ENCODE assay signal across 26 mouse cellular contexts in the genomic region with DNA sequence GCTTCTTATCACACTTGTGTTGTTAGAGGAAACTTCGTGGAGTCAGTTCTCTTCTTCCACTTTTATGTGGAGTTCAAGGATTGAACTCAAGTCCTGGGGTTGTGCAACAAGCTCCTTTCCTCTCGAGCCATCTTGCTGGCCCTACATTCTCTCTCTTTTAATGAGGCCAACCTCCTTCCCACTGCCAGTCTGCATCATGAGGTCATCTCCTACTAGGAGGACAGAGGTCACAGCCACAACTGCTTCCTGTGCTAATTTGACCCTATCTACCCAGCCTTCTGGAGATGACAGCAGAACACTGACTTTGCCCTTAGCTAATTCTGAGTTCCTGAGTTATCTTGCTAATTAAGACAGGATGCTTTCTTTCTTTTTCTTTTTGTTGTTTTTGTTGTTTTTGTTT. TPM values are rescaled to one million over a fixed set of nuclear protein-coding genes. Genes with fewer than 3 reads are reported as not detected.
A peak's percentile ranks its signal among the peaks of the same experiment; 100 is the strongest.
DNase-seq lines count a peak whose midpoint lies in the region; ATAC-seq and TF ChIP-seq lines count a peak whose summit lies in the region.
"Had no signal": no experiment of that assay in that cellular context is flagged by ENCODE, and none has a peak within 500 bp of the region (broad histone marks: within the 10 kb centered on the region; RNA-seq: fewer than 3 reads in every experiment).

No protein-coding gene starts in this region.

- H3K27ac ChIP-seq in bone marrow macrophage, adult 2 months (ENCODE audit: insufficient read depth, low read depth, low read length): 0 out of 2 replicates have a peak overlapping the region, but pooled peaks have one; percentile 24
- H3K27ac ChIP-seq: embryonic facial prominence, embryonic 12.5 days; embryonic facial prominence, embryonic 15.5 days; forebrain, embryonic 10.5 days; heart, adult 2 months; heart, embryonic 10.5 days; heart, embryonic 13.5 days; hindbrain, embryonic 12.5 days; hindbrain, embryonic 15.5 days had no signal

- TF ChIP-seq POLR2A in bone marrow macrophage, adult 2 months (IDR thresholded peaks at IDR 0.05; ENCODE audit: borderline replicate concordance, low read depth, low read length): no peak

- H3K4me1 ChIP-seq in bone marrow macrophage, adult 2 months (ENCODE audit: control insufficient read depth, insufficient read depth, low read length): peaks cover 19% of the 10 kb centered on the region
- H3K4me1 ChIP-seq: embryonic facial prominence, embryonic 12.5 days; embryonic facial prominence, embryonic 15.5 days; forebrain, embryonic 10.5 days; heart, embryonic 10.5 days; heart, embryonic 13.5 days; hindbrain, embryonic 12.5 days; hindbrain, embryonic 15.5 days had no signal

- no peak for ATAC-seq in erythroblast, adult 5-6 weeks (replicated peaks; ENCODE audit: low FRiP score, poor library complexity, severe bottlenecking)
- ATAC-seq: forebrain, embryonic 14.5 days; forebrain, postnatal 0 days; intestine, postnatal 0 days had no signal

- no peak for TF ChIP-seq CTCF in bone marrow macrophage, adult 2 months (IDR thresholded peaks at IDR 0.05; ENCODE audit: low read depth, low read length)

- no peak overlapping the region for H3K4me3 ChIP-seq in bone marrow macrophage, adult 2 months (ENCODE audit: insufficient read depth, low read length)
- H3K4me3 ChIP-seq: embryonic facial prominence, embryonic 12.5 days; embryonic facial prominence, embryonic 15.5 days; forebrain, embryonic 10.5 days; heart, adult 2 months; heart, embryonic 10.5 days; heart, embryonic 13.5 days; hindbrain, embryonic 12.5 days; hindbrain, embryonic 15.5 days had no signal

- peak; percentile 68 for DNase-seq in 3T3-L1 (ENCODE audit: low read depth, low spot score)
- peak; percentile 11 for DNase-seq in Muller cell, postnatal 12 days (ENCODE audit: inconsistent ontology term)
- no peak for DNase-seq in spleen, postnatal 36 days (ENCODE audit: low spot score in 2 of 2)
- no peak for DNase-seq in heart, postnatal 4 days
- DNase-seq: adrenal gland, postnatal 25 days; cerebellum, adult 18-20 months; cerebellum, adult 9-10 months; cerebellum, postnatal 25 days; forebrain, postnatal 0 days; gastrocnemius, postnatal 25 days; heart, adult 2 months; heart, postnatal 14 days had no signal

RNA-seq across cellular contexts. Expression of gene Polr2j, which starts 7.9 kb away (rescaled TPM):
- 82.8 and 86.7 TPM in 2 replicates for polyA plus RNA-seq in bone marrow macrophage, adult 2 months (2012; ENCODE audit: insufficient read depth, insufficient read length, missing spikeins)
- 34.6 and 42.0 TPM in 2 replicates for total RNA-seq in erythroblast, adult 5-6 weeks (2015; ENCODE audit: low replicate concordance)
- 24.1 and 62.5 TPM in 2 replicates for total RNA-seq in erythroblast, adult 5-6 weeks (2017; ENCODE audit: low replicate concordance)
- 10 to 100 TPM; 63.4 to 67.3 TPM for total RNA-seq in heart, postnatal 4 days (2021)

RNA-seq across cellular contexts. Expression of gene Rasa4, which starts 24.8 kb away (rescaled TPM):
- polyA plus RNA-seq in bone marrow macrophage, adult 2 months (2012; ENCODE audit: insufficient read depth, insufficient read length, missing spikeins): 273 and 311 TPM in 2 replicates
- 1.9 and 3.3 TPM in 2 replicates for total RNA-seq in erythroblast, adult 5-6 weeks (2015; ENCODE audit: low replicate concordance)
- total RNA-seq in erythroblast, adult 5-6 weeks (2017; ENCODE audit: low replicate concordance): 4.3 TPM in 2 replicates
- total RNA-seq in heart, postnatal 4 days (2021): 1 to 10 TPM; 2.1 to 2.4 TPM

RNA-seq across cellular contexts. Expression of gene Lrwd1, which starts 27.4 kb away (rescaled TPM):
- polyA plus RNA-seq in bone marrow macrophage, adult 2 months (2012; ENCODE audit: insufficient read depth, insufficient read length, missing spikeins): 30.5 and 36.4 TPM in 2 replicates
- total RNA-seq in erythroblast, adult 5-6 weeks (2015; ENCODE audit: low replicate concordance): 2.9 and 24.2 TPM in 2 replicates
- total RNA-seq in erythroblast, adult 5-6 weeks (2017; ENCODE audit: low replicate concordance): 11.9 and 14.8 TPM in 2 replicates
- 1 to 10 TPM; 7.9 to 9.5 TPM for total RNA-seq in heart, postnatal 4 days (2021)

RNA-seq across cellular contexts. Expression of gene Alkbh4, which starts 27.5 kb away (rescaled TPM):
- polyA plus RNA-seq in bone marrow macrophage, adult 2 months (2012; ENCODE audit: insufficient read depth, insufficient read length, missing spikeins): 9.6 and 10.4 TPM in 2 replicates
- total RNA-seq in erythroblast, adult 5-6 weeks (2015; ENCODE audit: low replicate concordance): 7.7 and 10.7 TPM in 2 replicates
- total RNA-seq in erythroblast, adult 5-6 weeks (2017; ENCODE audit: low replicate concordance): 2.2 and 3.4 TPM in 2 replicates
- 1 to 10 TPM; 6.5 to 7.4 TPM for total RNA-seq in heart, postnatal 4 days (2021)

RNA-seq across cellular contexts. Expression of gene Upk3bl, which starts 54.2 kb away (rescaled TPM):
- not detected in 2 replicates for polyA plus RNA-seq in bone marrow macrophage, adult 2 months (2012; ENCODE audit: insufficient read depth, insufficient read length, missing spikeins)
- not detected in 2 replicates for total RNA-seq in erythroblast, adult 5-6 weeks (2015; ENCODE audit: low replicate concordance)
- not detected in 2 replicates for total RNA-seq in erythroblast, adult 5-6 weeks (2017; ENCODE audit: low replicate concordance)
- not detected for total RNA-seq in heart, postnatal 4 days (2021)
- total RNA-seq: adrenal gland, postnatal 25 days; common myeloid progenitor, adult 5-6 weeks; forebrain, postnatal 0 days; gastrocnemius, adult 8-10 months; gastrocnemius, postnatal 25 days; heart, adult 2 months; heart, postnatal 14 days; hematopoietic stem cell, adult 5-6 weeks had no signal
- polyA plus RNA-seq: forebrain, embryonic 14.5 days; forebrain, postnatal 0 days; heart, adult 2 months; intestine, postnatal 0 days had no signal

Comparison
In these comparisons a context has a peak if more than half of its experiments do, and no peak if none do; other contexts are left out.
1. DNase-seq: peak in 3T3-L1 (single experiment) and Muller cell, postnatal 12 days (single experiment); none in spleen, postnatal 36 days (0 of 2) and heart, postnatal 4 days (single experiment).